Comparison of ENCODE assay signal across 16 mouse cellular contexts in the genomic region with DNA sequence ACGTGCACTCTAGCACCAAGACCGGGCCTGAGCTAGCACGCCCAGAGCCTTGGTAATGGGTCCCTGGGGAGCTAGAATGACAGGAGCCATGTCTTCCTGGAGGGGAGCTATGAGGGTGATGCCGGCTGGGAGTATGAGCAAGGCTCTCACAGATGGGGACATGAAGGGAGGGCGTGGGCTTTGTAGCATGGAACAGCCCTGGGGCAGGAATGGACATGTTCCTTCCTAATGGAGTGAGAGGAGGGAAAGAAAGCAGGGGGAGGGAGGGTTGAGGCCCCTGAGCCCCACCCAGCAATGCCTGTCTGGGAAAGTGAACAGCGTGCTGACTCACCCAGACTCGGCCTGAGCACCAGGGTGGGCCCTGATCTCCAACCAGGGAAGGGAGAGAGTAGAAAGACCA.
DNase-seq lines count a peak whose midpoint lies in the region.
"Had no signal": no experiment of that assay in that cellular context is flagged by ENCODE, and none has a peak within 500 bp of the region (broad histone marks: within the 10 kb centered on the region; RNA-seq: fewer than 3 reads in every experiment).

No protein-coding gene starts in this region.

- no peaks in the 10 kb centered on the region for H3K9me3 ChIP-seq in limb, embryonic 10.5 days (replicated peaks)
- H3K9me3 ChIP-seq: liver, embryonic 12.5 days; midbrain, embryonic 12.5 days had no signal

- peak; percentile 8 to 22 for DNase-seq in heart, adult 18-20 months
- no peak for DNase-seq in heart, postnatal 4 days
- peak; percentile 63 for DNase-seq in urinary bladder, postnatal 14 days (ENCODE audit: low spot score)
- DNase-seq in urinary bladder, adult 2 months (ENCODE audit: low spot score): no peak
- no peak for DNase-seq in limb, embryonic 10.5 days (ENCODE audit: low spot score)
- DNase-seq in adrenal gland, adult 18-20 months (ENCODE audit: low spot score in 2 of 2): no peak
- no peak for DNase-seq in kidney, postnatal 14 days
- no peak for DNase-seq in frontal cortex, postnatal 14 days (ENCODE audit: low spot score in 2 of 2)
- DNase-seq: cerebellum, adult 11-12 months; kidney, adult 2 months; lung, postnatal 14 days; right cerebral cortex, postnatal 4 days; thymus, postnatal 25 days had no signal

- H3K36me3 ChIP-seq in limb, embryonic 10.5 days: peaks cover 85% of the 10 kb centered on the region
- H3K36me3 ChIP-seq: liver, embryonic 12.5 days had no signal

- H3K27ac ChIP-seq in limb, embryonic 10.5 days: peak overlapping the region; percentile 17; the same call in 1 of the 2 replicates
- H3K27ac ChIP-seq: hindbrain, embryonic 14.5 days; liver, embryonic 12.5 days; midbrain, embryonic 12.5 days had no signal

- no peak overlapping the region for H3K4me3 ChIP-seq in limb, embryonic 10.5 days
- H3K4me3 ChIP-seq: liver, embryonic 12.5 days; midbrain, embryonic 12.5 days had no signal

- 79% methylated on average over 7 of the region's 7 CpGs for WGBS in limb, embryonic 10.5 days

- no peaks in the 10 kb centered on the region for H3K27me3 ChIP-seq in limb, embryonic 10.5 days (ENCODE audit: low read depth, poor library complexity, severe bottlenecking)
- H3K27me3 ChIP-seq: midbrain, embryonic 12.5 days had no signal

- H3K4me1 ChIP-seq in limb, embryonic 10.5 days: peaks cover 12% of the 10 kb centered on the region
- H3K4me1 ChIP-seq: liver, embryonic 12.5 days; midbrain, embryonic 12.5 days had no signal

Comparison
In these comparisons a context has a peak if more than half of its experiments do, and no peak if none do; other contexts are left out.
1. DNase-seq: peak in heart, adult 18-20 months (2 of 2) and urinary bladder, postnatal 14 days (single experiment); none in heart, postnatal 4 days (single experiment), urinary bladder, adult 2 months (single experiment), limb, embryonic 10.5 days (single experiment), adrenal gland, adult 18-20 months (0 of 2), kidney, postnatal 14 days (single experiment) and frontal cortex, postnatal 14 days (0 of 2).